Mouse (Mus musculus): ENCODE data around the gene Spen.

GRCm38 (mm10) chr4:141451916-141452450, 86.4 kb downstream of the Spen start:
- TF ChIP-seq TAL1 (IDR thresholded peaks at IDR 0.05; ENCODE audit: low read length) (no peak), GATA1 (IDR thresholded peaks at IDR 0.05; ENCODE audit: low read length) (no peak)
